In genomic region chr15:83293144-83293543, GRCm38 (mm10) we compare ENCODE assay signal across 11 mouse cellular contexts. TPM values are rescaled to one million over a fixed set of nuclear protein-coding genes. Genes with fewer than 3 reads are reported as not detected.
DNase-seq lines count a peak whose midpoint lies in the region; ATAC-seq and TF ChIP-seq lines count a peak whose summit lies in the region.
"Had no signal": no experiment of that assay in that cellular context is flagged by ENCODE, and none has a peak within 500 bp of the region (broad histone marks: within the 10 kb centered on the region; RNA-seq: fewer than 3 reads in every experiment).

No protein-coding gene starts in this region.

- no peak for TF ChIP-seq CTCF in spleen, adult 2 months (IDR thresholded peaks at IDR 0.05; ENCODE audit: extremely low read depth, insufficient read depth, insufficient read length, insufficient replicate concordance)
- TF ChIP-seq CTCF in intestine, postnatal 0 days (IDR thresholded peaks at IDR 0.05; ENCODE audit: low read depth) = no peak
- TF ChIP-seq CTCF in stomach, postnatal 0 days (IDR thresholded peaks at IDR 0.05; ENCODE audit: low read depth) = no peak
- no peak for TF ChIP-seq CTCF in hindbrain, postnatal 0 days (IDR thresholded peaks at IDR 0.05; ENCODE audit: low read depth)

- H3K36me3 ChIP-seq in spleen, adult 2 months (ENCODE audit: control insufficient read depth, insufficient read depth, low read length) = no peaks in the 10 kb centered on the region
- H3K36me3 ChIP-seq in intestine, postnatal 0 days (ENCODE audit: control insufficient read depth, insufficient read depth) = peaks cover 6% of the 10 kb centered on the region; the same call in 1 of the 2 replicates
- H3K36me3 ChIP-seq in liver, embryonic 16.5 days (ENCODE audit: control insufficient read depth, insufficient read depth) = no peaks in the 10 kb centered on the region
- H3K36me3 ChIP-seq in stomach, postnatal 0 days (ENCODE audit: control insufficient read depth, insufficient read depth, low read length) = 0 out of 2 replicates have a peak, but pooled peaks cover under 1% of the 10 kb centered on the region
- no peaks in the 10 kb centered on the region for H3K36me3 ChIP-seq in hindbrain, postnatal 0 days (ENCODE audit: insufficient read depth, low read length)

- H3K27me3 ChIP-seq in spleen, adult 2 months (ENCODE audit: control insufficient read depth, insufficient read depth, low read length) = no peaks in the 10 kb centered on the region
- no peaks in the 10 kb centered on the region for H3K27me3 ChIP-seq in intestine, postnatal 0 days (replicated peaks; ENCODE audit: control insufficient read depth, insufficient read depth, low read length)
- H3K27me3 ChIP-seq in liver, embryonic 16.5 days (ENCODE audit: control insufficient read depth, insufficient read depth, low read depth, low read length) = no peaks in the 10 kb centered on the region
- H3K27me3 ChIP-seq in stomach, postnatal 0 days (ENCODE audit: control insufficient read depth, insufficient read depth, low read length) = no peaks in the 10 kb centered on the region
- no peaks in the 10 kb centered on the region for H3K27me3 ChIP-seq in hindbrain, postnatal 0 days (ENCODE audit: insufficient read depth, low read length)

- peak overlapping the region; percentile 76 for H3K27ac ChIP-seq in spleen, adult 2 months (ENCODE audit: insufficient read depth, low read length)
- H3K27ac ChIP-seq in intestine, postnatal 0 days (ENCODE audit: low read depth, low read length) = peak overlapping the region; percentile 70
- H3K27ac ChIP-seq in liver, embryonic 16.5 days (ENCODE audit: low read length) = no peak overlapping the region
- H3K27ac ChIP-seq in stomach, postnatal 0 days (replicated peaks) = peak overlapping the region; percentile 67
- no peak overlapping the region for H3K27ac ChIP-seq in hindbrain, postnatal 0 days

- no peak for TF ChIP-seq POLR2A in spleen, adult 2 months (IDR thresholded peaks at IDR 0.05; ENCODE audit: low read depth, low read length)

- DNase-seq in spleen, adult 2 months (ENCODE audit: low read depth in 1 of 2, low spot score in 2 of 2) = no peak
- DNase-seq in spleen, adult 18-20 months = no peak
- DNase-seq in stomach, postnatal 0 days (ENCODE audit: low spot score) = no peak
- no peak for DNase-seq in T-cell, adult 2 months (ENCODE audit: low spot score)
- DNase-seq in hindbrain, postnatal 0 days (ENCODE audit: low spot score) = no peak
- no peak for DNase-seq in ovary, postnatal 14 days (ENCODE audit: low spot score)
- DNase-seq: embryo, embryonic 11 days; forebrain, postnatal 0 days; thymus, adult 2 months had no signal

- WGBS in spleen, adult 2 months = 78% methylated on average over 6 of the region's 6 CpGs
- 58% methylated on average over 6 of the region's 6 CpGs for WGBS in intestine, postnatal 0 days
- WGBS in liver, embryonic 16.5 days (ENCODE audit: insufficient replicate concordance) = 61% methylated on average over 6 of the region's 6 CpGs
- 48% methylated on average over 6 of the region's 6 CpGs for WGBS in stomach, postnatal 0 days
- 82% methylated on average over 6 of the region's 6 CpGs for WGBS in hindbrain, postnatal 0 days

- no peak overlapping the region for H3K4me2 ChIP-seq in intestine, postnatal 0 days (replicated peaks; ENCODE audit: low read depth)
- no peak overlapping the region for H3K4me2 ChIP-seq in liver, embryonic 16.5 days (ENCODE audit: low read depth, low read length)
- H3K4me2 ChIP-seq in stomach, postnatal 0 days (replicated peaks; ENCODE audit: low read depth) = no peak overlapping the region
- H3K4me2 ChIP-seq in hindbrain, postnatal 0 days (ENCODE audit: low read depth, low read length) = no peak overlapping the region

- H3K4me3 ChIP-seq in spleen, adult 2 months (ENCODE audit: extremely low read depth, insufficient read depth, insufficient read length) = no peak overlapping the region
- H3K4me3 ChIP-seq in intestine, postnatal 0 days (ENCODE audit: low read depth, low read length) = no peak overlapping the region
- no peak overlapping the region for H3K4me3 ChIP-seq in liver, embryonic 16.5 days (ENCODE audit: low read depth, low read length)
- no peak overlapping the region for H3K4me3 ChIP-seq in stomach, postnatal 0 days (ENCODE audit: low read depth, low read length)
- H3K4me3 ChIP-seq in hindbrain, postnatal 0 days (ENCODE audit: low read length) = no peak overlapping the region

- no peaks in the 10 kb centered on the region for H3K9me3 ChIP-seq in intestine, postnatal 0 days (ENCODE audit: control insufficient read depth)
- H3K9me3 ChIP-seq in liver, embryonic 16.5 days (replicated peaks; ENCODE audit: control insufficient read depth, low read length) = no peaks in the 10 kb centered on the region
- H3K9me3 ChIP-seq in stomach, postnatal 0 days (ENCODE audit: control insufficient read depth, low read length) = no peaks in the 10 kb centered on the region
- H3K9me3 ChIP-seq in hindbrain, postnatal 0 days (ENCODE audit: low read length) = no peaks in the 10 kb centered on the region

- no peak overlapping the region for H3K9ac ChIP-seq in intestine, postnatal 0 days (ENCODE audit: low read depth, low read length)
- H3K9ac ChIP-seq in liver, embryonic 16.5 days (ENCODE audit: low read depth, low read length) = no peak overlapping the region
- no peak overlapping the region for H3K9ac ChIP-seq in stomach, postnatal 0 days (ENCODE audit: low read length)
- H3K9ac ChIP-seq in hindbrain, postnatal 0 days (replicated peaks; ENCODE audit: low read length) = no peak overlapping the region
- H3K9ac ChIP-seq: forebrain, postnatal 0 days had no signal

- no peak for ATAC-seq in intestine, postnatal 0 days
- peak; percentile 43; the same call in 1 of the 2 replicates for ATAC-seq in liver, embryonic 16.5 days (ENCODE audit: low read depth)
- ATAC-seq in stomach, postnatal 0 days (ENCODE audit: low FRiP score, low TSS enrichment) = peak; percentile 36; the same call in 1 of the 2 replicates
- ATAC-seq in hindbrain, postnatal 0 days = no peak
- ATAC-seq: forebrain, postnatal 0 days had no signal

- no peak for TF ChIP-seq EP300 in stomach, postnatal 0 days (optimal IDR thresholded peaks at IDR 0.05)

- H3K4me1 ChIP-seq in spleen, adult 2 months (ENCODE audit: control insufficient read depth, insufficient read depth, insufficient read length) = peaks cover 3% of the 10 kb centered on the region; the same call in 1 of the 2 replicates
- H3K4me1 ChIP-seq in intestine, postnatal 0 days (replicated peaks; ENCODE audit: control insufficient read depth, insufficient read depth, low read length) = no peaks in the 10 kb centered on the region
- H3K4me1 ChIP-seq in liver, embryonic 16.5 days (ENCODE audit: control insufficient read depth, low read depth, low read length) = no peaks in the 10 kb centered on the region
- no peaks in the 10 kb centered on the region for H3K4me1 ChIP-seq in stomach, postnatal 0 days (replicated peaks; ENCODE audit: control insufficient read depth, insufficient read depth)
- no peaks in the 10 kb centered on the region for H3K4me1 ChIP-seq in hindbrain, postnatal 0 days (ENCODE audit: insufficient read depth, low read length)

RNA-seq across cellular contexts. Expression of gene A4galt, which starts 41.6 kb away (rescaled TPM):
- polyA plus RNA-seq in spleen, adult 2 months (2012; rRNA removed) = 20.4 and 27.2 TPM in 2 replicates
- 8.1 and 8.6 TPM in 2 replicates for polyA plus RNA-seq in intestine, postnatal 0 days (2015; fragmentation: Nextera tagmentation; extraction: Ambion mirVana)
- 0.13 TPM in 1 of 2 replicates, not detected in the other for polyA plus RNA-seq in liver, embryonic 16.5 days (2015; fragmentation: Nextera tagmentation; extraction: Ambion mirVana)
- 23.0 and 24.4 TPM in 2 replicates for polyA plus RNA-seq in stomach, postnatal 0 days (2015; fragmentation: Nextera tagmentation; extraction: Ambion mirVana)
- 7.1 and 14.8 TPM in 2 replicates for total RNA-seq in hindbrain, postnatal 0 days (2014; rRNA removed)
- 6.7 and 7.1 TPM in 2 replicates for polyA plus RNA-seq in hindbrain, postnatal 0 days (2015; fragmentation: Nextera tagmentation; extraction: Ambion mirVana)

RNA-seq across cellular contexts. Expression of gene Arfgap3, which starts 56.9 kb away (rescaled TPM):
- 14.6 TPM in 2 replicates for polyA plus RNA-seq in spleen, adult 2 months (2012; rRNA removed)
- polyA plus RNA-seq in intestine, postnatal 0 days (2015; fragmentation: Nextera tagmentation; extraction: Ambion mirVana) = 119 and 124 TPM in 2 replicates
- 17.3 and 18.6 TPM in 2 replicates for polyA plus RNA-seq in liver, embryonic 16.5 days (2015; fragmentation: Nextera tagmentation; extraction: Ambion mirVana)
- 57.0 and 60.3 TPM in 2 replicates for polyA plus RNA-seq in stomach, postnatal 0 days (2015; fragmentation: Nextera tagmentation; extraction: Ambion mirVana)
- 49.6 and 59.3 TPM in 2 replicates for total RNA-seq in hindbrain, postnatal 0 days (2014; rRNA removed)
- 31.0 and 33.4 TPM in 2 replicates for polyA plus RNA-seq in hindbrain, postnatal 0 days (2015; fragmentation: Nextera tagmentation; extraction: Ambion mirVana)

Comparison
In these comparisons a context has a peak if more than half of its experiments do, and no peak if none do; other contexts are left out.
1. H3K27ac ChIP-seq: peak in spleen, adult 2 months (single experiment), intestine, postnatal 0 days (single experiment) and stomach, postnatal 0 days (single experiment); none in liver, embryonic 16.5 days (single experiment) and hindbrain, postnatal 0 days (single experiment).
2. ATAC-seq: peak in liver, embryonic 16.5 days (single experiment) and stomach, postnatal 0 days (single experiment); none in intestine, postnatal 0 days (single experiment) and hindbrain, postnatal 0 days (single experiment).